Mouse (Mus musculus) heart, embryonic 10.5 days (tissue): ENCODE data around the gene Vmn2r85. TPM values are rescaled to one million over a fixed set of nuclear protein-coding genes. Genes with fewer than 3 reads are reported as not detected.

Source experiments
- DNase-seq: peaks from one replicate; pipeline ENCODE4 v3.0.0-alpha.2; 2017; ENCODE audit warnings: low spot score
- H3K27ac ChIP-seq: fragments of 300-500 bp; sonication (generic); 2 replicates; pipeline ENCODE4 v1.5.1; 2016; ENCODE audit warnings: mild to moderate bottlenecking
- H3K27me3 ChIP-seq: fragments of 300-500 bp; sonication (generic); 2 replicates; pipeline ENCODE4 v1.6.1; 2016; ENCODE audit warnings: mild to moderate bottlenecking; ENCODE audit not compliant: poor library complexity, insufficient read depth, severe bottlenecking
- H3K36me3 ChIP-seq: fragments of 300-500 bp; sonication (generic); 2 replicates; pipeline ENCODE4 v1.6.1; 2016; ENCODE audit warnings: mild to moderate bottlenecking, moderate library complexity
- H3K4me1 ChIP-seq: fragments of 300-500 bp; sonication (generic); 2 replicates; pipeline ENCODE4 v1.6.1; 2016; ENCODE audit warnings: mild to moderate bottlenecking
- H3K4me3 ChIP-seq: fragments of 300-500 bp; sonication (generic); 2 replicates; pipeline ENCODE4 v1.5.1; 2016; ENCODE audit warnings: mild to moderate bottlenecking, moderate library complexity
- H3K9me3 ChIP-seq: fragments of 300-500 bp; sonication (generic); 2 replicates; pipeline ENCODE4 v1.6.1; 2016; ENCODE audit warnings: mild to moderate bottlenecking, moderate library complexity
- whole genome bisulfite sequencing: fragments of 180-500 bp; shearing (Covaris S2); methylation state at CpG from one replicate; pipeline ENCODE4 v1.1.7; 2016; 5-methylcytosine and 5-hydroxymethylcytosine counted together
- polyA plus RNA-seq: library from polyadenylated mRNA; unstranded; fragments of >200 nt; fragmentation: Nextera tagmentation; extraction: Ambion mirVana; gene quantifications from 2 replicates; pipeline ENCODE4 v1.2.1, GENCODE M21; 2016

The Vmn2r85 gene
- polyA plus RNA-seq, 1 experiment from 2014 or later: not detected

- Histone ChIP-seq H3K9me3 (no peaks in the 10 kb centered on the region), H3K27ac (no peak overlapping the region), H3K4me3 (no peak overlapping the region), H3K36me3 (no peaks in the 10 kb centered on the region), H3K27me3 (no peaks in the 10 kb centered on the region), H3K4me1 (no peaks in the 10 kb centered on the region)
- 61% methylated on average over 1 of the region's 1 CpGs for WGBS
- DNase-seq: no peak
Observed at GRCm38 (mm10) chr10:130371644-130372043, 57.9 kb downstream of the Vmn2r85 start.

GRCm38 (mm10) chr10:130370005-130370682, 59.4 kb downstream of the Vmn2r85 start:
- Histone ChIP-seq H3K9me3 (no peaks in the 10 kb centered on the region), H3K4me1 (no peaks in the 10 kb centered on the region), H3K36me3 (no peaks in the 10 kb centered on the region), H3K4me3 (no peak overlapping the region), H3K27ac (no peak overlapping the region), H3K27me3 (no peaks in the 10 kb centered on the region)
- DNase-seq: no peak
- 79% methylated on average over 2 of the region's 2 CpGs for WGBS

GRCm38 (mm10) chr10:130368384-130368783, 61.1 kb downstream of the Vmn2r85 start:
- no peak for DNase-seq
- Histone ChIP-seq H3K27ac (no peak overlapping the region), H3K36me3 (no peaks in the 10 kb centered on the region), H3K9me3 (no peaks in the 10 kb centered on the region), H3K4me1 (no peaks in the 10 kb centered on the region), H3K27me3 (no peaks in the 10 kb centered on the region), H3K4me3 (no peak overlapping the region)

- Histone ChIP-seq H3K9me3 (no peaks in the 10 kb centered on the region), H3K4me3 (no peak overlapping the region), H3K27me3 (no peaks in the 10 kb centered on the region), H3K4me1 (no peaks in the 10 kb centered on the region), H3K27ac (no peak overlapping the region), H3K36me3 (no peaks in the 10 kb centered on the region)
- DNase-seq: no peak
Observed at GRCm38 (mm10) chr10:130364766-130365165, 64.7 kb downstream of the Vmn2r85 start.

Other genes with a start within 250 kb of the Vmn2r85 start
- gene Olfr826, start 245.5 kb downstream of the Vmn2r85 start, polyA plus RNA-seq: not detected in 2 replicates
- gene Olfr827, start 215.3 kb downstream of the Vmn2r85 start, polyA plus RNA-seq: not detected in 2 replicates
- gene Neurod4, start 149.5 kb downstream of the Vmn2r85 start, polyA plus RNA-seq: 0.06 and 0.28 TPM in 2 replicates
- gene Tespa1, start 106.8 kb downstream of the Vmn2r85 start, polyA plus RNA-seq: 0.23 TPM in 1 of 2 replicates, not detected in the other
- not detected in 2 replicates for gene Vmn2r84, start 35.4 kb downstream of the Vmn2r85 start, polyA plus RNA-seq
- not detected in 2 replicates for gene Vmn2r86, start 26.3 kb upstream of the Vmn2r85 start, polyA plus RNA-seq
- gene Vmn2r87, start 67.7 kb upstream of the Vmn2r85 start, polyA plus RNA-seq: not detected in 2 replicates